Mouse (Mus musculus): ENCODE results near the gene Racgap1. TPM values are rescaled to one million over a fixed set of nuclear protein-coding genes. Genes with fewer than 3 reads are reported as not detected.
A peak's percentile ranks its signal among the peaks of the same experiment; 100 is the strongest.

Gene Racgap1
- 4.6 and 5.6 TPM in 2 replicates for polyA plus RNA-seq (2012; rRNA removed)

DNA sequence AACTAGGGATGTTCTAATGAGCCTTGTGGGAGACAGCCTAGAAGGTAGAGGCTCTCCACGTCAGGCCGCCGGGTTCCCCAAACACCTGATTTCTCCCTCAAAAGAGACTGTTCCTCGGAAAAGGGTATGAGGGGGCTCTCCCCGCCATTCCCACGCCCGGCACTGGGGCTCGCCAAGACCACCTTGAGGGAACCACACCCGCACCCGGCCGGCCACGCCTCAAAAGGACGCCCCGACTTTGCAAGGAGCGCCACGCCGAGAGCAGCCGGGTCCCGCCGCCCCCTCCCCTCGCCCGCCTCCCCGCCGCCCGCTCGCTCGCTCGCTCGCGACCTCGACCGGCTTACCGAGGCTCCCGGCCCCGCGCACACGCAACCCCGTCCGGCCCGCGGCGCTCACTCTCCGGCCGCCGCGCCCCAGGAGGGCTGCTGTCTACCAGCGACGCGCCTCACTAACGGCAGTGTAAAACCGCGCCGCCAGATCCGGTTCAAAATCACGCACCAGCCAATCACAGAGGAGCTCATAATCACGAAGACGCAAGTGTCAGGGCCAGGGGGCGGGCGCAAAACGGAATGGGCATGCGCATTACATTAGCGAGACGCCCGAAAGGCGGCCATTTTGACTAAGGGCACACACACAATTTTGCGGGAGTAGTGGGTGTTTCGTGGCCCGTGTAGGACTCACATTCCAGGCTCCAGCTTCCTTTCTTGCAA is at the start of gene Racgap1:
Gene Racgap1, minus strand, starts transcription at position 494 of the 710 bp plus-strand sequence.
- peak; percentile 47 for DNase-seq (ENCODE audit: low read depth)

DNA sequence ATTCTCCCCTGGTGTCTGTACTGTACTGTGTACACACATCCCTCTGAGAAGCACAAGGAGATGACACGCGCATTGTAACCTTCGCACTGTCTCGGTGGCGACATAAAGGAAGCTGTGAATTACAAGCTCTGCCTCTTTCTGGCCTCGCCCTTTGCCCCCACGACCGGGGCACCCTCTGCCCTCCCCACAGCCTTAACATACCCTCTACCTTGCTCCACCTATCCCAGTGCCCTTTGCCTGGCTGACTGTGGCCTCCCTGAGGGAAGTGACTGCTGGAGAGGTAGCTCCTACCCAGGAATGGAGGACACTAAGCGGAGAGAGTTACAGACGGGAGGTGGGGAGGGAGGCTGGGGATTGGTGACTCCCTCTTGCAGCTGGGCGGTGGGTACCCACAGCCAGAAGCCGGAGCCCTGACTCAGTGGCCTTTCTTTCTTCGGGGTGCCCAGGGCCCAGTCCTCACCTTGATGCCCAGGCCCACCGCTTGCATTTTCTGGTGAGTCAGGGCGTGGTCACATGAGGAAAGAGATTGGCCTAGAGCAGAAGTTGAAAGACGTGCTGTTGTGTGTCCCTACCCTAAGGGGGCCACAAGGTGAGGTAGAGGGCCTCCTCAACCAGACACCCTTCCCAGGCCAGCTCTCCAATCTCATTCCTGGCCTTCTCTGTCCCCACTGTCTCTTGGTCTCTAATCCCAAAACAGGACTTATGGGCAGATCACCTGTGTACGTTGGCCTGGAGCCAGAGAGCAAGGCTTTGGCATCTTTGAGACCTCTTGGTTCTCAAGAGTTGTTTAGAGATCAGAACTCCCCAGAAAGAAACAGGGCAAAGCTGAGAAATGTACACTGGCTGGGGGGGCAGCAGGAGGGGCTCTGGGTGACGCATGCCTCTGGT is 49.0 kb upstream of the Racgap1 start:
- DNase-seq (ENCODE audit: low read depth): no peak

DNA sequence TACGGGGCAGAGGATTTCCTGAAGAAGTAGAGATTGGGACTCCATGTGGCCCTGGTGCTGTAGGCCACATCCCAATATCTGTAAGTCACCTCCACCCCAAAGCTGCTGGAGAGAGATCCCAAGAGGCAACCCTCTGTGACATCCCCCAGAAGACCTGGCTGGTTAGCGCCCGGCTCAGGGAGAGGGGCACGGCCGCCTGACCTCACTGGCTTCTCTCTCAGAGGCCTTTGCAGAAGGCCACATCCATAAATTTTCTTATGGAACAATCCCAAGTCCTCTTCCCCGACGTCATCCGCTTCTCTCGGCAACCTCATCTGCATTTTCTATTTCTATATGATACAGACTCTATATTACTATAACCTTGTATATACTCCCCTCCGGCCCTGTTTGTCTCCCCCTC is 48.3 kb upstream of the Racgap1 start:
- no peak for DNase-seq (ENCODE audit: low read depth)

DNA sequence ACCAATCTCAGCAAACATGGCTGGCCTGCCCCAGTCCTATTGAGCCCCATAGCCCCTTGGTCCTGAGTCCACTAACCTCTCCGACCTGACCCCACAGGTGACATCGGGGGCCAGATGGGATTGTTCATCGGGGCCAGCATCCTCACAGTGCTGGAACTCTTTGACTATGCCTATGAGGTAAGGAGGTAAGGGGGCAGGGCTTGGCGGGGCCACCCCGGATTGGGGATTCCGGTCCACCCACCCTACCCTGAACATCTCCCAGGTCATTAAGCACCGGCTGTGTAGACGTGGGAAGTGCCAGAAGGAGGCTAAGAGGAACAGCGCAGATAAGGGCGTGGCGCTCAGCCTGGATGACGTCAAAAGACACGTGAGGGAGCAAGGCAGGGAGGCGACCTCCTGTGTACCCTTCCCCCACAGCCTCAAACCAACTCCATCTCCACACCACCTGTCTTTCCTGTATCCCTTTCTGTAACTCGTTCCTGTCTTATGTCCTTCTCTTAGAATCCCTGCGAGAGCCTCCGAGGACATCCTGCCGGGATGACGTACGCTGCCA is 47.2 kb upstream of the Racgap1 start:
- no peak for DNase-seq (ENCODE audit: low read depth)

DNA sequence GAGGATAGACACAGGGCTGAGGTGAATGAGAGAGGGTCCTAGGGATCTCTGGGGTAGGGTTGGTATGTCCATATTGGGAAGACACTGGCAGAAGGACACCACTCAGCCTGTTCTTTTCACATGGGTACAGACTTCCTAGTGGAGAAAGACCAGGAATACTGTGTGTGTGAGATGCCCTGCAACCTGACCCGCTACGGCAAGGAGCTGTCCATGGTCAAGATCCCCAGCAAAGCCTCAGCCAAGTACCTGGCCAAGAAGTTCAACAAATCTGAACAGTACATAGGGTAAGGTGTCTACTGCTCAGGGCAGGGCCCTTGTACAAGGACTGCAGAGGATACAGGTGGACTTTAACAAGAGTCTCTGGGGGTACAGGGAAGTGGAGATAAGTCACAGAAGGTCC is 45.9 kb upstream of the Racgap1 start:
- no peak for DNase-seq (ENCODE audit: low read depth)

DNA sequence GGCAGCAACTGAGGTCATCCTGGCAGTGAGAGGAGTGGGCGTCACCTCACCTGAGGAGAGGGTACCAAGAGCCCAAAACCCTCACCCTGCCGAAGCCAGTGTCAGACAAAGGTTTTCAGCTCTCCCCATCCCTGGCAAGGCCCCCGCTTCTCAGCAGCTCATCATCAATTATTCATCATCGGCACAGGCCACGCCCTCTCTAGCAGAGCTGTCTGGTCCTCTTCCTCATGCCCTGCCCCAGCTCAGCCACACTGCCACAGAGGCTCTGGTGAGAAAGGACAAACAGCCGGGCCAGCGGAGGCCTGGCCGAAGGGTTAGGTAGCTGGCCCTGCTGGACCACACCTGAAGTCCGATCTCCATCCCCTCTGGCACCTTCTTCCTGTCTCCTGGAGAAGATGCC is 40.5 kb upstream of the Racgap1 start:
- no peak for DNase-seq (ENCODE audit: low read depth)

DNA sequence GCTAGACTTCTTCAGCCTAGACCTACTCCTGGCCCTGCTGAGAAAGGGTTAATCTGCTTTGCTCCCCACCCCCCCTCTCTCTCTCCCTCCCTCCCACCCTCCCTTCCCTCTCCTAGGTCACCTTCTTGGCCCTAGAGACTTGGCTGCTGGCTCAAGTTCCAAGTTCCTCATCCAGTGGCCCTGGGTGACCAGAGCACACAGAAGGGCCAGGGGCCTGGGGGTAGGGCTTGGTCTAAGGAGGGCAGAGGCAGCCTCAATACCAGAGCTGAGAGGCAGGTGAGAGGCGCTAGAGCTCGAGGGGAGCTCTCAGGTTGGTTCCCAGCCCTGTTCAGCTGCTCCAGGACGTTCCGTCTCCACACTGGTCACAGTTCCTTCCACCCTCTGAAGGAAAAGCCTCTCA is 39.5 kb upstream of the Racgap1 start:
- no peak for DNase-seq (ENCODE audit: low read depth)

DNA sequence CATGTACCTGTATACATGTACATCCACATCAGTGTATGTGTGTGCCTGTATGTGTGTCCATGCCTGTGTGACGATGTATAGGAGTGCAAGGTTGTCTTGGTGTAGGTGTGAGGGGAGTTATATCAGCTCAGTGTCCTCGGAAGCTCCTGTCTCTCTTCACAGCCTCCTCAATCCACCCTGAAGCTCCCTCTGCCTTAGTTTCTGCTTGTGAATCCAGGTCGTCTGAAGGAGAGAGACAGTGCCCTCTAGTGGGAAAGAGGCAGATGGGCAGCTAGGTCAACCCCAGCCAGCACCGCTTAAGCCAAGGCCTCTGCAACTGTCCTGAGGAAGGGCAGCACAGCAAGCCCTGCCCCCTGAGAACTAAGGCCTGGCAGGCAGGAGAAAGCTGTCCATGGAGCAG is 37.3 kb upstream of the Racgap1 start:
- DNase-seq (ENCODE audit: low read depth): no peak

DNA sequence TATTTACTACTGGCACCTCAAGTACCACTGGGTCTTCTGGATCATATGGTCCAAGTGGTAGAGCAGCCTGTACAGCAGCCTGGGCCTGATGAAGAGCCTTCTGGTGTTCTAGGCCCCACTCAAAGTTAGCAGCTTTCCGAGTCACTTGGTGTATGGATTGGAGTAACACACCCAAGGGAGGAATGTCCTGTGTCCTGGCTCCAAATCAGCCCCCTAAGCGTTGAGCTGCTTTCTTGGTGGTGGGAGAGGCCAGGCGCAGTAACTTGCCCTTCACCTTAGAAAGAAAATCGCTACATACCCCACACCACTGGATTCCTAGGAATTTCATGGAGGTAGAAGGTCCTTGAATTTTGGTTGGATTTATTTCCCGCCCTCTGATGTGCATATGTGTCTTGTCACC is 32.7 kb upstream of the Racgap1 start:
- no peak for DNase-seq (ENCODE audit: low read depth)

DNA sequence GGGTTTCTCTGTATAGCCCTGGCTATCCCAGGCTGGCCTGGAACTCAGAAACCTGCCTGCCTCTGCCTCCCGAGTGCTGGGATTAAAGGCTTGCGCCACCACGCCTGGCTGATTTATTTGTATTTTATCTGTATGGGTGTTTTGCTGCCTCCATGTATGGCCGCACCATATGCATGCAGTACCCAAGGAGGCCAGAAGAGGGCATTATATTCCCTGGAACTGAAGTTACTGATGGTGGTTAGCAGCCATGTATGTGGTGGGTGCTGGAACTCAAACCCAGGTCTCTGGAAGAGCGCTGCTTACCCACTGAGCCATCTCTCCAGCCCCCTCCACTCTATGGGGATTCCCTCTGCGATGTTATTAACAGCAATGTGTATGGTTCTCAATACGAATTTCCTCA is 31.4 kb upstream of the Racgap1 start:
- DNase-seq (ENCODE audit: low read depth): no peak

DNA sequence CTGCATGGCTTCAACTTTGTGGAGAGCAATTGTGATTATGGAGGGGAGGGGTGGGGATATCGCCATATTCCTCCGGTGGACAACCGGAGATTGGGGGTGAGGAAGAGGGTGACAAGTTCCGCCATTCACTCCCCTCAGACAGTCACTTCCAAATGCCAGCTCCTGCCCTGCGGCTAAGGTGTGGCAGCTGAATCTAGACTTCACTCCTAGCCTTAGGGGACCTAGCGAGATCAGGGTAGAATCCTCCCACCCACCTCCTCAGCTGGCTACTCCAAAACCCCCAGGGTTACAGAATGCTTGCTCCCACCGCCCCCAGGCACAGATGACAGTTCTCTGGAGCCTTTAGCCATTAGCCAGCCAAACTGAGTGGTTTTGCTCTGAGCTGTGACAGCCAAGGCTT is 27.6 kb upstream of the Racgap1 start:
- DNase-seq (ENCODE audit: low read depth): no peak

DNA sequence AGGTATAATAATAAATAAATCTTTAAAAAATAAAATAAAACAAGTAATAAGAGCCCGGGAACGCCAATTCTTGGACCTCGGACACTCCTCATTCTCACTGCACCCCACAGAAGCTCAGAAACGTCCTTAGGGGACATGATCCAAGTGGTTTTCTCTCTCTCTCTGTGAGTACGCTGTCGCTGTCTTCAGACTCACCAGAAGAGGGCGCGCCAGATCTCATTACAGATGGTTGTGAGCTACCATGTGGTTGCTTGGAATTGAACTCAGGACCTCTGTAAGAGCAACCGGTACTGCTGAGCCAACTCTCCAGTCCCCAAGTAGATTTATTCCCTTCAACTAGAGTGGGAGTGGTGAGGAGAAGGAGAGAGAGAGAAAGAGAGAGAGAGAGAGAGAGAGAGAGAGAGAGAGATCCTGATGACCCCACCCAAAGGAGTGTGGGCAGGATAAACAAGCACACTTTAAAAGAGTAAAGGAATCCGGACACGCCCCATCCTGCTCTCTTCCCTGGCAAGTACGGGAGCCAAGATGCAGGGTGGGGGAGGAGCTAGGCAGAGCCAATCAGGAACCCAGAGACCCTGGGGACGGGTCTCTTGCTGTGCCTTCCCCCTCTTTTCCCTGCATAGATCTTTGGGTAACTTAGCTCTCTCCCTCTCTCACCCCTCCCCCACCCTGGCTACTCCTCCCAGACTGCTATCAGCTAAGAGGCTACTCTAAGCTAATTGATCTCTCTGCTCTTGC is 26.8 kb upstream of the Racgap1 start:
- DNase-seq (ENCODE audit: low read depth): no peak

DNA sequence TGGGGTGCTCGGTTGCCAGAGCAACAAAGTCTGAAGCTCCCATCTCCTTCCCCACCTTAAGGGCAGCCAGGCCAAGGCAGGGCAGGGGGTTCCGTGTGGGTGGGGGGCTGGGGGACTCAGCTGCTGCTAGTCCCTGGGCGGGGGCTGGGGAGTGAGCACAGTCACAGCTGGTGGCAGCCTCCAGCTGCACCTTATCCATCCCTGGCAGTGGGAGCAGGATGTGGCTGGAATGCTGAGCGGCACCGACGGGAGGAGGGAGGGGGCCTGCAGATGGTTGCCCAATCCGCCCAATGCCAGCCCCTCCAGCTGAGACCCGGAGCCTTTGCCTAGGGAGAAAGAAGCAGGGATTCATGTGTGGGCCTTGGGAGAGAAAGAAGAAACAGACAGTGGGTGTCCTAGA is 25.6 kb upstream of the Racgap1 start:
- DNase-seq (ENCODE audit: low read depth): no peak

DNA sequence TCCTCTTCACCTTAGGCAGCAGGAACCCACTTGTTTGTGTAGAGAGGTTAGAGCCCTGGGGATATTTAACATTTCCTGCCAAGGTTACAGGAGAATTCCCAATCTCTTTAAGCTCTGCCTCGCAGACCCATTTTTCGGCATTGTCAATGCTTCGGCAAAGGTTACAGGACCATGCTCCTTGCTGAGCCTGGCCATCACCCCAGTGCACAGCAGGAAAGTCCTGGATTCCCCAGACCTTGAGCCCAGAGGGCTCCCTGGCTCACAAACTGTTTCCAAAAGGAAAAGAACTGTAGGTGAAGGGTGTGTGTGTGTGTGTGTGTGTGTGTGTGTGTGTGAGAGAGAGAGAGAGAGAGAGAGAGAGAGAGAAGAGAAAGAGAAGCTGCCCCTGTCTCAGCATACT is 23.4 kb upstream of the Racgap1 start:
- no peak for DNase-seq (ENCODE audit: low read depth)

DNA sequence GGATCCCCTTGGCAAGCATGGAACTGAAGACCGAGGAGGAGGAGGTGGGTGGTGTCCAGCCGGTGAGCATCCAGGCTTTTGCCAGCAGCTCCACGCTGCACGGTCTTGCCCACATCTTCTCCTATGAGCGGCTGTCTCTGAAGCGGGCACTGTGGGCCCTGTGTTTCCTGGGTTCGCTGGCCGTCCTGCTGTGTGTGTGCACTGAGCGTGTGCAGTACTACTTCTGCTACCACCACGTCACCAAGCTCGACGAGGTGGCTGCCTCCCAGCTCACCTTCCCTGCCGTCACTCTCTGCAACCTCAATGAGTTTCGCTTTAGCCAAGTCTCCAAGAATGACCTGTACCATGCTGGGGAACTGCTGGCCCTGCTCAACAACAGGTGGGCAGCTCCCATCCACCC is 20.3 kb upstream of the Racgap1 start:
- DNase-seq (ENCODE audit: low read depth): no peak

DNA sequence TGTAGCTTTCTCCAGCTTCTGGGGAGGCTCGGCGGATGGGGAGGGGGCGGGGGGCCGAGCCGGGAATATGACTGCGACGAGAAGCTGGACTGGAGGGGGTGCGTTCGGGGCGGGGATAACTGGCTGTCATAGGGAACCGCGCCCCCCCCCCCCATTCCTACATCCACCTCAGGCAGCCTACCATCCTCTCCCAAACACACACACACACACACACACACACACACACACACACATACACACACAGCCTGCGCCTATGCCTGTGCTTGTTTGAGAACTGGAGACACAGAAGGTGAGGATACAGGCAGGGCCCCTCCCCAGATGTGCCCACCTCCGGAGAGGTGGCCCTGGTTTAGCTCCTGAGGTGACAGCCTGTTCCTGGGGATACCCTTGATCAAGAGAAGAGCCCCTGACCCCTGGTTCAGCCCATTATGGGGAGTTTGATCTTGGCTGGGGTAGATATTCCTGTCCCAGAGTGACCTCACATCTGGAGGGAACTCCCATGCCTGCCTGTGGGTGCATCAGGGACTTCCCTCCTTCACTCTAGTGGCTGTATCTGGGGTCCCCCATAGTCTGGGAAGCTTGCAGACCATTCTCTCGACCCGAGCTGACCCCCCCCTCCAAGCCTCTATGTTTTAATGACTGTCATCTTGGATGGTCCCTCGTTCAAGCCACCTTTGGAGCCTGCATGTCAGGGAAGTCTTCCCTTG is 19.7 kb upstream of the Racgap1 start:
- no peak for DNase-seq (ENCODE audit: low read depth)

DNA sequence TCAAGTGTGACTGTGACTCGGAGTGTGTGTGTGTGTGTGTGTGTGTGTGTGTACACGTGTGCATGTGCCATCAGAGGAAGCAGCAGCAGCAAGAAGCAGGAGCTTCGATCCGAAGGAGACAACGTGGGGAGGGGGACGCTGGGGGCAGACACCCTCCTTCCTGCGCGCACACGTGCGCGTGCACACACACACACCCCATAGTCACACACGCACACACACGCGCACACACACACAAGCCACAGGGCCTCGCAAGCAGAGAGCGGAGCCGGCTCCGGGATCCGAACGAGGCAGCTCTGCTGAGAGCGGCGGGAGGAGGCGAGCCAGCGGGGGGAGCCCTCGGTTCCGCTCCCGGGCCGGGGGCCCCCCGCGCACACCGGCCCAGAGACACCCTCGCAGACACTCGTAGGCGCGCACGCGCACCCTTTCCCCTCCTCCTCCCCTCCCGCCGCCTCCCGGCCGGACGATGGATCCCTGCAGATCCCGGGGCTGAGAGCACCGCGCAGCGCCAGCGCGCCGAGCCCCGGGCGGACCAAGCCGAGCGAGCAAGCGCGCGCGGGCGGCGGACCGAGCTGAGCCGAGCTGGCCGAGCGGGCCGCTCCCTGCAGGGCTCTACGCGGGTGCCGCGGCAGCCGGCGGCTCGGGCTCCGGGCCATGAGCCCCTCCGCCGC is 18.8 kb upstream of the Racgap1 start, which contains the start of gene Asic1:
Gene Asic1, plus strand, starts transcription at position 215 of the 668 bp plus-strand sequence.
- DNase-seq (ENCODE audit: low read depth): no peak

DNA sequence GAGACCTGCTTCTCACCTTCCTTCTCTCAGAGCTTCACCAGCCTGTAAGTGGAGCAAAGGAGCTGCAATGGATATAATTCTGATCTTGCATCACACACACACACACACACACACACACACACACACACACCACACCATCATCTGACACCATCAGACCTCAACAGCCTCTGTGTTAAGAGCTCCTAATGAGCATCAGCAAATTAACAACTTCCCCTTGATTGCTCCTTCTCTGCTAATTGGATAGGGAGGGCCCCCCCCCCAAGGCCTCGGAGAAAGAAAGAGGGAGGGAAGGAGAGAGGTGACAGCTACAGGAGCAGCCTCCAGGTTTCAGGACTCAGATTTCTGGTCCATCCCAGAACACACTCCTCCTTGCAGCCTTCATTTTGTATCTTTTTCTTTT is 17.9 kb upstream of the Racgap1 start:
- DNase-seq (ENCODE audit: low read depth): no peak

DNA sequence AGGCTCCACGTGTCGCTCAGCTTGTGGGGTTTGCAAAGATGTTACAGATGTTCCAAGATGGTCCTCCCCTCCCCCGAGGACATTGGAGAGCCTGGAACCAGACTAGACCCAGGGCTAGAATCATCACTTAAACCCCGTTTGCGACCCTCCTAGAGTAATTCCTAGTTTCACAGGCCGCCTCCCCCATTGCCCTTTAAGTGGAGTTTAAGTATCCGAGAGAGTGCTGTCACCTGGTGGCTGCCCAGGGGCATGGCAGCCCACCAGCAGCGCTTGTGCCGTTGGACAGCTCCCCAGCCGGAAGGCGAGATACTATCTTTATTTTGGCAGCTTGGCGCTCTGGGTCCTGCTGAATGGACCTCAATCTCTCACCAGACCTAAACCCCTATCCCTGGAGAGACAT is 17.4 kb upstream of the Racgap1 start:
- no peak for DNase-seq (ENCODE audit: low read depth)

DNA sequence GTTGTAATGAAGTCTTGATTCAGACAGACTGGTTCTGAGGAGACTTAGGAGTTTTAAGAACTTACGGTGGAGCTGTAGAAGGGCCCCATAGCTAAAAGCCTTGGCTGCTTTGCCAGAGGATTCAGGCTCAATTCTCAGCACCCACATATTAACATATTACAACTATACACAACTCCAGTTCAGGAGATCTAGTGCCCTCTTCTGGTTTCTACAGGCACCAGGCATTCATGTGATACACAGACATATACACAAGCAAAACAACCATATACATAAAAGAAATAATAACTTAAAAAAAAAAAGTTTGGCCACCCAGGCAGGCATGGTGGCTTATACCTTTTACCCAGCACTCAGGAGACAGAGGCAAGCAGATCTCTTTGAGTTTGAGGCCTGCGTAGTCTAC is 16.1 kb upstream of the Racgap1 start:
- no peak for DNase-seq (ENCODE audit: low read depth)
